Mouse (Mus musculus): Measurements from ENCODE around the gene Ccdc191.

Gene Ccdc191

GRCm38 (mm10) chr16:43926341-43926859, 36.8 kb downstream of the Ccdc191 start, which contains the start of gene Qtrt2:
Gene Qtrt2 (minus strand): TSS chr16:43926809.
- in situ Hi-C loops (cut with MboI; ENCODE audit: unreplicated experiment in 2 of 2) = no loop called here

- in situ Hi-C loops (cut with MboI; ENCODE audit: unreplicated experiment in 2 of 2) = no loop called here
Measured at GRCm38 (mm10) chr16:43930577-43930976, 41.0 kb downstream of the Ccdc191 start.

- in situ Hi-C loops (cut with MboI; ENCODE audit: unreplicated experiment in 2 of 2) = no loop called here
Measured at GRCm38 (mm10) chr16:43931502-43931901, 41.9 kb downstream of the Ccdc191 start.

- in situ Hi-C loops (cut with MboI; ENCODE audit: unreplicated experiment in 2 of 2) = no loop called here
Measured at GRCm38 (mm10) chr16:43932319-43932718, 42.7 kb downstream of the Ccdc191 start.

GRCm38 (mm10) chr16:43933041-43933440, 43.4 kb downstream of the Ccdc191 start:
- in situ Hi-C loops (cut with MboI; ENCODE audit: unreplicated experiment in 2 of 2) = no loop called here

- in situ Hi-C loops (cut with MboI; ENCODE audit: unreplicated experiment in 2 of 2) = no loop called here
Measured at GRCm38 (mm10) chr16:43934856-43935255, 45.3 kb downstream of the Ccdc191 start.

GRCm38 (mm10) chr16:43935367-43935766, 45.8 kb downstream of the Ccdc191 start:
- in situ Hi-C loops (cut with MboI; ENCODE audit: unreplicated experiment in 2 of 2) = no loop called here

GRCm38 (mm10) chr16:43935892-43936291, 46.3 kb downstream of the Ccdc191 start:
- in situ Hi-C loops (cut with MboI; ENCODE audit: unreplicated experiment in 2 of 2) = no loop called here

GRCm38 (mm10) chr16:43940846-43941245, 51.2 kb downstream of the Ccdc191 start:
- in situ Hi-C loops (cut with MboI; ENCODE audit: unreplicated experiment in 2 of 2) = no loop called here

GRCm38 (mm10) chr16:43945351-43945750, 55.8 kb downstream of the Ccdc191 start:
- in situ Hi-C loops (cut with MboI; ENCODE audit: unreplicated experiment in 2 of 2) = no loop called here

- in situ Hi-C loops (cut with MboI; ENCODE audit: unreplicated experiment in 2 of 2) = no loop called here
Measured at GRCm38 (mm10) chr16:43945869-43946268, 56.3 kb downstream of the Ccdc191 start.

- in situ Hi-C loops (cut with MboI; ENCODE audit: unreplicated experiment in 2 of 2) = no loop called here
Measured at GRCm38 (mm10) chr16:43951591-43951990, 62.0 kb downstream of the Ccdc191 start.

- in situ Hi-C loops (cut with MboI; ENCODE audit: unreplicated experiment in 2 of 2) = no loop called here
Measured at GRCm38 (mm10) chr16:43954913-43955312, 65.3 kb downstream of the Ccdc191 start.

- in situ Hi-C loops (cut with MboI; ENCODE audit: unreplicated experiment in 2 of 2) = no loop called here
Measured at GRCm38 (mm10) chr16:43958038-43958437, 68.4 kb downstream of the Ccdc191 start.

GRCm38 (mm10) chr16:43963291-43963690, 73.7 kb downstream of the Ccdc191 start:
- in situ Hi-C loops (cut with MboI; ENCODE audit: unreplicated experiment in 2 of 2) = no loop called here

GRCm38 (mm10) chr16:43963780-43964179, 74.2 kb downstream of the Ccdc191 start:
- in situ Hi-C loops (cut with MboI; ENCODE audit: unreplicated experiment in 2 of 2) = no loop called here

- in situ Hi-C loops (cut with MboI; ENCODE audit: unreplicated experiment in 2 of 2) = no loop called here
Measured at GRCm38 (mm10) chr16:43965781-43966389, 76.3 kb downstream of the Ccdc191 start.

GRCm38 (mm10) chr16:43970426-43970825, 80.8 kb downstream of the Ccdc191 start:
- in situ Hi-C loops (cut with MboI; ENCODE audit: unreplicated experiment in 2 of 2) = no loop called here

- in situ Hi-C loops (cut with MboI; ENCODE audit: unreplicated experiment in 2 of 2) = no loop called here
Measured at GRCm38 (mm10) chr16:43971189-43971588, 81.6 kb downstream of the Ccdc191 start.

- in situ Hi-C loops (cut with MboI; ENCODE audit: unreplicated experiment in 2 of 2) = no loop called here
Measured at GRCm38 (mm10) chr16:43971741-43972140, 82.1 kb downstream of the Ccdc191 start.

- in situ Hi-C loops (cut with MboI; ENCODE audit: unreplicated experiment in 2 of 2) = no loop called here
Measured at GRCm38 (mm10) chr16:43972391-43972790, 82.8 kb downstream of the Ccdc191 start.

GRCm38 (mm10) chr16:43973147-43973546, 83.5 kb downstream of the Ccdc191 start:
- in situ Hi-C loops (cut with MboI; ENCODE audit: unreplicated experiment in 2 of 2) = no loop called here
